Mouse (Mus musculus): ENCODE data around the gene Cmah. TPM values are rescaled to one million over a fixed set of nuclear protein-coding genes. Genes with fewer than 3 reads are reported as not detected.

Gene Cmah
- 1 to 10 TPM; 1.5 to 4.6 TPM for total RNA-seq (2021)
- long read RNA-seq, experiment 1, partial matches to known transcripts = 0 of 1 reads
- long read RNA-seq, experiment 1, other reads (novel, unspliced or antisense) = 1 of 1 reads
- long read RNA-seq, experiment 2 = 0 reads

DNA sequence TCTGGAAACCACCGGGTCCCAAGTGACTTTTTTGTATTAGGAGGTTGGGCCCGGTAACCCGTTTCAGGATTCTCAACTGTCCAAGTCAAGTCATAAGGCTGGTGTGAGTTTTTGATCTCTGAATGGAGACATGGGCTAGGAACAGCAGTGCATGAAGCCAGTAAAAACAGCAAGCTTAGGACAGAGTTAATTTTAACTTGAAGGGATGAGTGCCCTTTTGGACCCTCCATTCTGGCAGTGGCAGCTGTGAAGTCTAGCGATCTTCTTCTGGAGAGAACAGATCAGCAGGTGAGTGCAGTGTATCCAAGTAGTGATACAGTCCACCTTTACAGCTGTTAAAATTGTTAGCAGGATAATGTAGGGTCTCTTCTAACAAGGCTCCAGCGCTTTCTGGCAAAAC is at the start of gene Cmah:
Gene Cmah, plus strand, starts transcription at position 204 of the 400 bp plus-strand sequence.
- no peak for DNase-seq (ENCODE audit: low spot score in 2 of 2)

GRCm38 (mm10) chr13:24279407-24279761 is 47.8 kb upstream of the Cmah start:
- no peak for DNase-seq (ENCODE audit: low spot score in 2 of 2)

- DNase-seq (ENCODE audit: low spot score in 2 of 2) = no peak
Observed at GRCm38 (mm10) chr13:24279762-24280438, 47.3 kb upstream of the Cmah start.

DNA sequence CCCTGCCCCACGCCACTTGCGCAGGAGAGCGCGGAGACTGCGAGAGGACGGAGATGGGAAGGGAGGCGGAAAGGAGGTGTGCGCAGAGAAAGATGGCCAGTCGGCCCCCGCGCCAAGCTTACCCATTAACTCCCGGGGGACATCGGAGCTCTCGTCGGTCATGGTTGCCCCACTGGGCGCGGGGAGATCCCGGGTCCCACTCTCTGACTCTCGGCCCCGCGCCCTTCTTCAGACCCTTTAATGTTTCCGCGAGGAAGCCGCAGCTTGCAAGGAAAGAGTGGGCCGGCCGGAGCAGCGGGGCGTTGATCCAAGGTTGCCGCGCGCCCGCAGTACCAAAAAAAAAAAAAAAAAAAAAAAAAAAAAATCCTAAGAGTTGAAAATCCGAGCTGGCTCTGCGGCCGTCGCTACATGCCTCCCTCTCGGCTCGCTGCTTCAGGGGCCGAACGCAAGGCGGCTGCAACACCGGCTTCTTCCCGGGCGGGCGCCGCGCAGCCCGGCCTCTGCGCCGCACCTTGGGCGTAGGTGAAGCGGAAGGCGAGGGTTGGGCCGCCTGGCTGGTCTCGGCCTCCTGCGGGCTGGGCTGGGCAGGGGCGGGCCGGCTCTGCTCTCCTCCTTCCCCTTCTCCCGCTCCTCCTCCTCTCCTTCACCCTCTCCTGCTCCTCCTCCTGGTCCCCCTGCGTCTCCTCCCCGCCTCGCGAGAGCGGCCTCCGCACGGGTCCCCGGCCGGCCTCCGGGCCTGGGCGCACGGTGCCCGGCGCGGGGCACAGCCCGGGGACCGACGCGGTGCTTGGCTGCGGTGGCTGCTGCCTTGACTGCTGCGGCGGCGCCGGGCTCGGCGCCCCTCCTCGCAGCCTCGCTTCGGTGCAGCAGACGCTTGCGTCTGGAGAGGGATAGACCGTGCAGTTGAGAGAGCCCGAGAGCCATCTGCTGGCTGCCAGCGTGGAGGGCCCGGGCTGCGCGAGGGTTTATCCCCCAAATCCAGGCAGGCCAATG is 46.5 kb upstream of the Cmah start, which contains the start of gene Carmil1:
Gene Carmil1, minus strand, starts transcription at position 357 of the 993 bp plus-strand sequence.
- DNase-seq (ENCODE audit: low spot score in 2 of 2) = peak; percentile 70 to 79

DNA sequence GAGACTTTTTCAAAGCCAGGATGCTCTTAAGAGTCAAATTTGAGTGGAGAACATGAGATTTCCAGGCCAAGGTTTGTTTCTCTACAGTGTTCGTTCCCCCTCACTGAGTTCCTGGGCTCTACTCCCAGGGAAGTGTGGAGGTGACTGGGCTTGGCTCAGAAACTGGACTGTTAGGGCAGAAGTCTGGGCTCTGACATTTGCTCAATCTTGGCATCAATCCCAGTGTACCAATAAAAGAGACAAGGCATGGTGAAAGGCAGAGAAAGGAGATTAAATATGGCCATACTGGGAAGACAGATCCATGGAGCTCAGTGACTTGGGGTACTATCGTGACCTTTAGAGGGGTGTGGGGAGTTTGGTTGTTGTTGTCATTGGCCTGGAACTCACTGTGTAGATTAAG is 39.8 kb upstream of the Cmah start:
- no peak for DNase-seq (ENCODE audit: low spot score in 2 of 2)

DNA sequence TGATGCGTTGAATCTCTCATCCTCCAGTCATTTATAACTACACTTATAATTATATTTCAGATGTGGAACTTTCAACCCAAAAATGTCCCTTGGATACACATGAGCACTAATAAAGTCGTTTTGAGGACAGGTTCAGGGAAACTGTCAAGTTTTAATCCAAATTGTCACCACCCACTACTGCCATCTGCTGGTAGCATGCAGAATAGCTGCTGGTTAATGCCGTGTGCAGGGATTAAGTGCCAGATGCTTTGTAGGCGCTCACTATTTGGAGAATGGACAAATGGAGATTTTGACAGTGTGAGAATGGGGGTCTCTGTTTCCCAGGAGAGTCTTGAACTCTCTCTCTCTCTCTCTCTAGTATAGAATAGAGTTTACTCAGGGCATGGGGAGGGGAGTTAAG is 30.0 kb upstream of the Cmah start:
- peak; percentile 40 to 42 for DNase-seq (ENCODE audit: low spot score in 2 of 2)

DNA sequence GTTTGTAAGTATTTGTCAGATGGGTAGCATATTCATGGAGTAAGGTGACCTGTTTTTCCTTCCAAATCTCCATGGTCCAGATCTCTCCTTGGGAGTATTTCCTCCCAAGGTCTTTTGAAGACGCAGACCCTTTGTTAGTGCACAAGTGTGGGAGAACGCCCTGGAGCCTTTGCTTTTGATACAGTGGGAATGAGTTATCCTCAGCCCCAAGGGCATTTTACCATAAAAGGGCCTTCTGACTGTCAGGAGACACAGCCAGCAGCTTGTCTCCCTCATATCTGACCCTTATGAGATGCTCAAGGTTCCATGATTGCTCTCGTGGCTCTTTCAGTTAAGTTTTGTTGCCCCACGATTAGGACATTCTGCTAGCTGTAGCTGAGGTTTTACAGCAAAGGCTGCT is 21.7 kb upstream of the Cmah start:
- no peak for DNase-seq (ENCODE audit: low spot score in 2 of 2)

GRCm38 (mm10) chr13:24306248-24306647 is 21.0 kb upstream of the Cmah start:
- DNase-seq (ENCODE audit: low spot score in 2 of 2) = no peak

GRCm38 (mm10) chr13:24311011-24311940 is 15.9 kb upstream of the Cmah start:
- no peak for DNase-seq (ENCODE audit: low spot score in 2 of 2)

- no peak for DNase-seq (ENCODE audit: low spot score in 2 of 2)
Observed at GRCm38 (mm10) chr13:24316563-24316962, 10.6 kb upstream of the Cmah start.

GRCm38 (mm10) chr13:24318618-24319017 is 8.6 kb upstream of the Cmah start:
- DNase-seq (ENCODE audit: low spot score in 2 of 2) = no peak

DNA sequence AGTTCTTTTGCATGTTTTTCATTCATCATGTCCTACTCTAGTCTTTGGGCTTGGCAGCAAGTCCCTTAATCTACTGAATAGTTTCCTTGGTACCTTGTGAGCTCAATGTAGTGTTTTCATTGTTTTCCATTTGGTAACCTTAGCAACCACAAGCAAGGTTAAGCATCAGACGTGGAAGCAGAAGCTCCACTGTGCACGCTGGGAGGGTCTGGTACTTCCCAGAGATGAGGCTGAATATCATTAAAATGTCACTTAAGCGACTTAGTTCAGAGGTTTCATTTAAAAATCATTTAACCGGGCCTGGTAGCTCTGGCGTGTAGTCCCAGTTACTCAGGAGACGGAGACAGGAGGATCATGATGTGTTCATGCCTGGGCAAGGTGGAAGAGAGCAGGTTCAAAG is 5.9 kb upstream of the Cmah start:
- no peak for DNase-seq (ENCODE audit: low spot score in 2 of 2)

- DNase-seq (ENCODE audit: low spot score in 2 of 2) = no peak
Observed at GRCm38 (mm10) chr13:24328036-24328817, 1.0 kb downstream of the Cmah start.

- no peak for DNase-seq (ENCODE audit: low spot score in 2 of 2)
Observed at GRCm38 (mm10) chr13:24330128-24330527, 2.9 kb downstream of the Cmah start.

- no peak for DNase-seq (ENCODE audit: low spot score in 2 of 2)
Observed at GRCm38 (mm10) chr13:24330836-24331523, 3.8 kb downstream of the Cmah start.

GRCm38 (mm10) chr13:24332537-24332936 is 5.3 kb downstream of the Cmah start:
- DNase-seq (ENCODE audit: low spot score in 2 of 2) = no peak

GRCm38 (mm10) chr13:24336818-24337217 is 9.6 kb downstream of the Cmah start:
- DNase-seq (ENCODE audit: low spot score in 2 of 2) = no peak

DNA sequence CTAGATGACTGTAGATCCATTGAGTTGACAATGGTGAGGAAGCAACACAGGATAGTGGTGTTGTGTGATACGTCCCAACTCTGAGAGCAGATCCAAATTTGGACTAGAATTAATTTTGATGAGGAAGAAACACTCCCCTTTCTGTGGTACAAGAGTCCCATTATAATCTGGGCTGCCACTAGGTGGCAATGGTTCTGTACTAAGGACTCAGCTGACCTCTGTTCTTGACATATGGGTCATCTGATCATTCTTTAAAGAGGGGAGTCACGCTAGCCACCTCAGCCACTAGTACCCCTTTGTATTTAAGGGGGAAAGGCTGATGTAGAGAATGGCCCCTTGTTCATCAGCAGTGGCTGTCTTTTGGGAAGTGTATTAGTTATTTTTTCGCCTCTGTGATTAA is 10.7 kb downstream of the Cmah start:
- DNase-seq (ENCODE audit: low spot score in 2 of 2) = no peak

GRCm38 (mm10) chr13:24338343-24338861 is 11.2 kb downstream of the Cmah start:
- no peak for DNase-seq (ENCODE audit: low spot score in 2 of 2)
